Mouse (Mus musculus): Measurements from ENCODE around the gene Taf9b. TPM values are rescaled to one million over a fixed set of nuclear protein-coding genes. Genes with fewer than 3 reads are reported as not detected.

The Taf9b gene
- polyA plus RNA-seq, 1 experiment from 2014 or later: 11.6 TPM

- Histone ChIP-seq H3K9me3 (replicated peaks; ENCODE audit: low read length) (no peaks in the 10 kb centered on the region), H3K9ac (ENCODE audit: low read depth, low read length) (no peak overlapping the region), H3K36me3 (ENCODE audit: insufficient read depth, low read length) (no peaks in the 10 kb centered on the region), H3K27me3 (ENCODE audit: insufficient read depth, low read length) (no peaks in the 10 kb centered on the region), H3K4me2 (ENCODE audit: low read length) (no peak overlapping the region), H3K4me1 (replicated peaks; ENCODE audit: insufficient read depth, low read length) (no peaks in the 10 kb centered on the region), H3K4me3 (replicated peaks; ENCODE audit: low read depth, low read length) (no peak overlapping the region), H3K27ac (no peak overlapping the region)
- 67% methylated on average over 9 of the region's 9 CpGs for WGBS
- DNase-seq (ENCODE audit: low spot score): no peak
- no peak for ATAC-seq (replicated peaks; ENCODE audit: low FRiP score, low read depth)
- TF ChIP-seq CTCF (IDR thresholded peaks at IDR 0.05; ENCODE audit: low read depth): no peak
These were observed 44.6 kb downstream of the Taf9b start for GRCm38 (mm10) chrX:106176331-106176730.

GRCm38 (mm10) chrX:106171853-106172154 is 49.2 kb downstream of the Taf9b start:
- Histone ChIP-seq H3K4me1 (replicated peaks; ENCODE audit: insufficient read depth, low read length) (no peaks in the 10 kb centered on the region), H3K9ac (ENCODE audit: low read depth, low read length) (no peak overlapping the region), H3K9me3 (replicated peaks; ENCODE audit: low read length) (no peaks in the 10 kb centered on the region), H3K4me2 (ENCODE audit: low read length) (peak overlapping the region; percentile 46), H3K4me3 (replicated peaks; ENCODE audit: low read depth, low read length) (peak overlapping the region; percentile 14; the same call in 1 of the 2 replicates), H3K36me3 (ENCODE audit: insufficient read depth, low read length) (no peaks in the 10 kb centered on the region), H3K27ac (no peak overlapping the region), H3K27me3 (ENCODE audit: insufficient read depth, low read length) (no peaks in the 10 kb centered on the region)
- ATAC-seq (replicated peaks; ENCODE audit: low FRiP score, low read depth): 0 out of 2 replicates have a peak, but pooled peaks have one; percentile 33
- TF ChIP-seq CTCF (IDR thresholded peaks at IDR 0.05; ENCODE audit: low read depth): no peak
- no peak for DNase-seq (ENCODE audit: low spot score)
- WGBS: 52% methylated on average over 5 of the region's 6 CpGs

DNA sequence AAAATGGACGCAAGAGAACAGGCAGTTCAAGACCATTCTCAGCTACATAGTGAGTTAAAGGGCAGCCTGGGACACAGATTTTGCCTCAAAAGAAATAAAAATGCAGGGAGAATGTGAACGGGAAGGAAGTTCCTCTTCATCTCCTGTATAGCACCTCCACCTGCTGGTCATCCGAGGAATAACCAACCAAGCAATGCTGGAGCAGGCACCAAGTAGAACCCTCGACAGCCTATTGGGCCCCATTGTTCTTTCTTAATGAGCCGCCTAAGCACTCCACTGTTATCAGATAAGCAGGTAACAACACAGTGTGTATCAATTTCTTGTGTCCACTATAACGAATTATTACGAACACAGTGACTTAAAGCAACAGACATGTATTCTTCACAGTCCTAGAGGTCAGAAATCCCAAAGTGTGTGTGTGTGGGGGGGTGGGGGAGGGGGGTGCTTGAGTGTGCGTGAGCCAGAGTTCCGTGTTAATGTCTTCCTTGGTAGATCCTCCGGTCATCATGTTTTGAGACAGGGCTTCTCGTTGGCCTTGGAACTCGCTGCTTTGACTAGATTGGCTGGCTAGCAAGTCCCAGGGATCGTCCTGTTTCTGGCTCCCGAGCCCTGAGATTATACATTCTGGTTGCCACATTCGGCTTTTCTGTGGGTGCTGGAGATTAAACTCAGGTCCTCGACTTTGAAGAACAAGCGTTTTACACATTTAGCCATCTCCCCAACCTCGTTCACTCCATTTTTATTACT is 49.7 kb downstream of the Taf9b start:
- Histone ChIP-seq H3K36me3 (ENCODE audit: insufficient read depth, low read length) (no peaks in the 10 kb centered on the region), H3K27me3 (ENCODE audit: insufficient read depth, low read length) (no peaks in the 10 kb centered on the region), H3K9ac (ENCODE audit: low read depth, low read length) (no peak overlapping the region), H3K4me2 (ENCODE audit: low read length) (peak overlapping the region; percentile 46), H3K4me1 (replicated peaks; ENCODE audit: insufficient read depth, low read length) (no peaks in the 10 kb centered on the region), H3K4me3 (replicated peaks; ENCODE audit: low read depth, low read length) (peak overlapping the region; percentile 14; the same call in 1 of the 2 replicates), H3K9me3 (replicated peaks; ENCODE audit: low read length) (no peaks in the 10 kb centered on the region), H3K27ac (no peak overlapping the region)
- peak; percentile 76 for DNase-seq (ENCODE audit: low spot score)
- TF ChIP-seq CTCF (IDR thresholded peaks at IDR 0.05; ENCODE audit: low read depth): peak; percentile 78
- ATAC-seq (replicated peaks; ENCODE audit: low FRiP score, low read depth): peak; percentile 82
- 31% methylated on average over 18 of the region's 18 CpGs for WGBS

- WGBS: 64% methylated on average over 1 of the region's 1 CpGs
- Histone ChIP-seq H3K27ac (no peak overlapping the region), H3K4me3 (replicated peaks; ENCODE audit: low read depth, low read length) (no peak overlapping the region), H3K36me3 (ENCODE audit: insufficient read depth, low read length) (no peaks in the 10 kb centered on the region), H3K9me3 (replicated peaks; ENCODE audit: low read length) (no peaks in the 10 kb centered on the region), H3K4me2 (ENCODE audit: low read length) (no peak overlapping the region), H3K27me3 (ENCODE audit: insufficient read depth, low read length) (no peaks in the 10 kb centered on the region), H3K9ac (ENCODE audit: low read depth, low read length) (no peak overlapping the region), H3K4me1 (replicated peaks; ENCODE audit: insufficient read depth, low read length) (no peaks in the 10 kb centered on the region)
- TF ChIP-seq CTCF (IDR thresholded peaks at IDR 0.05; ENCODE audit: low read depth): peak; percentile 42; the same call in 1 of the 2 replicates
- DNase-seq (ENCODE audit: low spot score) (no peak), ATAC-seq (replicated peaks; ENCODE audit: low FRiP score, low read depth) (no peak)
These were observed 55.9 kb downstream of the Taf9b start for GRCm38 (mm10) chrX:106165089-106165488.

DNA sequence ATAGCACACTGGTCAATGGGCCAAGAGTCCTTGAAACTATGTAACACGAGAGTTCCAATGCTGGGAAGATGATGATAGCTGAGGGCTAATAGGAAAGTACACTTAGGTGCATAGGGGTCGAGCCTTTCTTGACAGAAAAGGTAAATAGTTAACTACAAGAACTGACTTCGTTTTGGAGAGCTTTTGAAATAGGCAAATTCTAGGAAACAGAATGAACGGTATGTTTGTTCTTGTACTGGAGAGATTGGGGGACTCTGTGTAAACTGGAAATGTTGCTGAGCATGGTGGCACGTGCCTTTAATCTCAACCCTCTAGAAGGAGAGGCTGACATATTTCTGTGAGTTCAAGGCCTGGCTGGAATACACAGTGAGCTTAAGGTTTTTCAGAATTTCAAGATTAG is 56.4 kb downstream of the Taf9b start:
- WGBS: 67% methylated on average over 5 of the region's 5 CpGs
- no peaks in the 10 kb centered on the region for H3K27me3 ChIP-seq (ENCODE audit: insufficient read depth, low read length)
- no peaks in the 10 kb centered on the region for H3K4me1 ChIP-seq (replicated peaks; ENCODE audit: insufficient read depth, low read length)
- no peak overlapping the region for H3K9ac ChIP-seq (ENCODE audit: low read depth, low read length)
- no peaks in the 10 kb centered on the region for H3K36me3 ChIP-seq (ENCODE audit: insufficient read depth, low read length)
- no peak for ATAC-seq (replicated peaks; ENCODE audit: low FRiP score, low read depth)
- no peak overlapping the region for H3K27ac ChIP-seq
- H3K4me2 ChIP-seq (ENCODE audit: low read length): no peak overlapping the region
- no peak for TF ChIP-seq CTCF (IDR thresholded peaks at IDR 0.05; ENCODE audit: low read depth)
- no peak overlapping the region for H3K4me3 ChIP-seq (replicated peaks; ENCODE audit: low read depth, low read length)
- no peaks in the 10 kb centered on the region for H3K9me3 ChIP-seq (replicated peaks; ENCODE audit: low read length)
- DNase-seq (ENCODE audit: low spot score): no peak

- no peak for ATAC-seq (replicated peaks; ENCODE audit: low FRiP score, low read depth)
- Histone ChIP-seq H3K27ac (no peak overlapping the region), H3K4me2 (ENCODE audit: low read length) (no peak overlapping the region), H3K4me3 (replicated peaks; ENCODE audit: low read depth, low read length) (no peak overlapping the region), H3K27me3 (ENCODE audit: insufficient read depth, low read length) (no peaks in the 10 kb centered on the region), H3K4me1 (replicated peaks; ENCODE audit: insufficient read depth, low read length) (no peaks in the 10 kb centered on the region), H3K9ac (ENCODE audit: low read depth, low read length) (no peak overlapping the region), H3K36me3 (ENCODE audit: insufficient read depth, low read length) (no peaks in the 10 kb centered on the region), H3K9me3 (replicated peaks; ENCODE audit: low read length) (no peaks in the 10 kb centered on the region)
- WGBS: 52% methylated on average over 5 of the region's 5 CpGs
- TF ChIP-seq CTCF (IDR thresholded peaks at IDR 0.05; ENCODE audit: low read depth): no peak
- DNase-seq (ENCODE audit: low spot score): no peak
These were observed 57.0 kb downstream of the Taf9b start for GRCm38 (mm10) chrX:106163995-106164394.

Other genes with a start within 250 kb of the Taf9b start
- gene Magt1, start 209.3 kb downstream of the Taf9b start, polyA plus RNA-seq (2015; fragmentation: Nextera tagmentation; extraction: Ambion mirVana): 47.4 and 50.8 TPM in 2 replicates
- gene Cox7b, start 205.5 kb downstream of the Taf9b start, polyA plus RNA-seq (2015; fragmentation: Nextera tagmentation; extraction: Ambion mirVana): 754 and 861 TPM in 2 replicates
- gene Atp7a, start 193.9 kb downstream of the Taf9b start, polyA plus RNA-seq (2015; fragmentation: Nextera tagmentation; extraction: Ambion mirVana): 20.7 and 21.0 TPM in 2 replicates
- gene Tlr13, start 78.0 kb downstream of the Taf9b start, polyA plus RNA-seq (2015; fragmentation: Nextera tagmentation; extraction: Ambion mirVana): 0.59 and 0.62 TPM in 2 replicates
- 280 and 296 TPM in 2 replicates for gene Pgk1, start 34.1 kb downstream of the Taf9b start, polyA plus RNA-seq (2015; fragmentation: Nextera tagmentation; extraction: Ambion mirVana)
- not detected in 2 replicates for gene Fnd3c2, start 34.2 kb upstream of the Taf9b start, polyA plus RNA-seq (2015; fragmentation: Nextera tagmentation; extraction: Ambion mirVana)